Mouse (Mus musculus): ENCODE measurements around the gene Alk. TPM values are rescaled to one million over a fixed set of nuclear protein-coding genes. Genes with fewer than 3 reads are reported as not detected.

Alk gene
- polyA plus RNA-seq, 1 experiment, result 0.25 TPM

DNA sequence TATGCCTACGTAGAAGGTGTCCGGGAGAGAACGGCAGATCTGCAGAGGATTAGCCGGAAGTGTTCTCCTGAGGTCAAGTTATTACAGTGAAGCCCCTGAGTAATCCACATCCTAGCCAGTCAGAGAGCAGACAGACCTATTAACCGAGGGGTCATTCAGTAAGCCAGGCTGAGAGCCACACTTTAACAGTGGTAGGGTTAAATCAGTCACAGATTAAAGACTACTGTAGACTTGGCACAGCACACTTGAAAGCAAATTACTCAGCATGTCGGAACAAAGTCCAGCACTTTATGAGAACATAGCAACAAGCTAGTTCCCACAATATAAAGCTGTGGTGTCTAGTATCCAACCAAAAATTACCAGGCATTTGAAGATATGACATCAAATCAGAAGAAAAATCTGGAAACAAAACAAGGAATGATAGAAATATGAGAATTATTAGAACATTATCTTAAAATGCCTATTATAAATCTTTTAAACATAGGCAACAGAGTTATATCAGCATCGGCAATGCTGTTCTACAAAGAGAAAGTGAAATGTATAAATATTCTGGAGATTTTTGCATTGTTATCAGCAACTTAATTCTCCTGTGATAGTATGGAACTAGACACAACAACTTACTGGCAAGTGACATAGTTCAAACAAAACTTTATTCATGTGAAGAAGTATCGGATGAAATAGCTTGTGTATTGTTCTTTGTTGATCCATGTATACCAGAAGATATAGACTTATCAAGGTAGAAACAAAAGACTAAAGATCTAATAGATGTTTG lies 472.1 kb downstream of the Alk start:
- H3K27ac ChIP-seq (ENCODE audit: insufficient read depth, low read length), result no peak overlapping the region
- TF ChIP-seq CTCF (IDR thresholded peaks at IDR 0.05; ENCODE audit: borderline replicate concordance, insufficient read depth, low read length) (no peak), POLR2A (IDR thresholded peaks at IDR 0.05; ENCODE audit: low read depth, low read length) (no peak)
- no peak overlapping the region for H3K4me3 ChIP-seq (ENCODE audit: insufficient read depth, low read length)
- no peaks in the 10 kb centered on the region for H3K4me1 ChIP-seq (ENCODE audit: control insufficient read depth, insufficient read depth, low read length)

DNA sequence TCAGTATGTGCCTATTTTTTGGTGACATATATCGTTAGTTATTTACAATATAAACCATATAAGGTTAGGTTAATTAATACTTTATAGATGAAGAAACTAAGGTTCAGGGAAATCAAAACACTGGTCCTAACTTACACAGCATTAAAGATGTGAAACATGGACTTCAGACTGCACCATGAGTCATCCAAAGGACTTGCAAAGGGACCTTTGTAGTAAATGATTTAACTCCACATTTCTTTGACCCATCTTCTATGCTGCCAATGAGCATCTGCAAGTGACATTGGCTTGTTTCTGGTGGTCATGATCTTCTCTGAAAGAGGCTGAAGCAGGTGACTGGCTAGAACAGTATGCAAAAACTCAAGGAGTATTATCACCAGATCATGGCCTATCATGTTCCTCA lies 482.8 kb downstream of the Alk start:
- H3K27ac ChIP-seq (ENCODE audit: insufficient read depth, low read length), result no peak overlapping the region
- H3K4me1 ChIP-seq (ENCODE audit: control insufficient read depth, insufficient read depth, low read length), result 0 out of 2 replicates have a peak, but pooled peaks cover 2% of the 10 kb centered on the region
- no peak overlapping the region for H3K4me3 ChIP-seq (ENCODE audit: insufficient read depth, low read length)
- TF ChIP-seq POLR2A (IDR thresholded peaks at IDR 0.05; ENCODE audit: low read depth, low read length) (no peak), CTCF (IDR thresholded peaks at IDR 0.05; ENCODE audit: borderline replicate concordance, insufficient read depth, low read length) (no peak)

DNA sequence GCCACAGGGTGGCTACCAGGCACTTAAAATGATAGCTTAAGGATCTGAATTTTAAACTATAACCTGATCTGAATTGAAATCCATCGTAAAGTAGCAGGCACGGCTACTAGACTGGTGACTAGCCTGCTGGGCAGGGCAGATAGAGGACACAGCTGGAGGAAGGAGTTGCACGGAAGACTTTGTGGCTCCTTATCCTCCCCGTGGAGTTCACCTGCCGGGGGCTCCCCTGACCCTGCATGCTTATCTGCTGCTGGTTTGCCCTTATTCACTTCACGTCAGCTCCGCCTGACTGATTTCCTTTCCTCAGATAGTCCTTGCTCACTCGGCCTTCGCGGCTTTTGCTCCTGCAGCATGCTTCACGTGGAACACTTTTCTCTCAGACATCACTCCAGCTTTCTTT lies 484.1 kb downstream of the Alk start:
- no peak overlapping the region for H3K27ac ChIP-seq (ENCODE audit: insufficient read depth, low read length)
- H3K4me1 ChIP-seq (ENCODE audit: control insufficient read depth, insufficient read depth, low read length), result 0 out of 2 replicates have a peak, but pooled peaks cover 2% of the 10 kb centered on the region
- H3K4me3 ChIP-seq (ENCODE audit: insufficient read depth, low read length), result no peak overlapping the region
- TF ChIP-seq POLR2A (IDR thresholded peaks at IDR 0.05; ENCODE audit: low read depth, low read length) (no peak), CTCF (IDR thresholded peaks at IDR 0.05; ENCODE audit: borderline replicate concordance, insufficient read depth, low read length) (no peak)

DNA sequence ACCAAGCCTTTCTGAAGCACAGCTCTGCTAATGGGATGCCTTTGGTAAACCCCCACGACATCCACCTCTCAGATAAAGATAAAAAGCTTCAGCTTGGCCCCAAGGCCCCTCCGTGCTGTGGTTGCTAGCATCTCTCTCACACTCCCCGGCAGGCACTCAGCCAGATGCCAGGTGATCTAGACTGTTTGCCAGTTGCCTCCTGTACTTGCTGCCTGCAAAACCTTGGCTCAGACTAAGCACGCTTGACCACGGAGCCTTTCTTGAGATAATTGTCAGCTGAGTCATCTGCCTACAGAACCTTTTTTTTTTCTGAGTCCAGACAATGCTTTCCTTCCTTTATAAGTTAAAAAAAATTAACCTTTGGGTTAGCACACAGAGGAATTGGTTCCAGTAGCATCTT lies 486.1 kb downstream of the Alk start:
- H3K4me3 ChIP-seq (ENCODE audit: insufficient read depth, low read length), result no peak overlapping the region
- H3K27ac ChIP-seq (ENCODE audit: insufficient read depth, low read length), result peak overlapping the region; percentile 21; the same call in 1 of the 2 replicates
- no peak for TF ChIP-seq POLR2A (IDR thresholded peaks at IDR 0.05; ENCODE audit: low read depth, low read length)
- no peak for TF ChIP-seq CTCF (IDR thresholded peaks at IDR 0.05; ENCODE audit: borderline replicate concordance, insufficient read depth, low read length)
- 0 out of 2 replicates have a peak, but pooled peaks cover 2% of the 10 kb centered on the region for H3K4me1 ChIP-seq (ENCODE audit: control insufficient read depth, insufficient read depth, low read length)

DNA sequence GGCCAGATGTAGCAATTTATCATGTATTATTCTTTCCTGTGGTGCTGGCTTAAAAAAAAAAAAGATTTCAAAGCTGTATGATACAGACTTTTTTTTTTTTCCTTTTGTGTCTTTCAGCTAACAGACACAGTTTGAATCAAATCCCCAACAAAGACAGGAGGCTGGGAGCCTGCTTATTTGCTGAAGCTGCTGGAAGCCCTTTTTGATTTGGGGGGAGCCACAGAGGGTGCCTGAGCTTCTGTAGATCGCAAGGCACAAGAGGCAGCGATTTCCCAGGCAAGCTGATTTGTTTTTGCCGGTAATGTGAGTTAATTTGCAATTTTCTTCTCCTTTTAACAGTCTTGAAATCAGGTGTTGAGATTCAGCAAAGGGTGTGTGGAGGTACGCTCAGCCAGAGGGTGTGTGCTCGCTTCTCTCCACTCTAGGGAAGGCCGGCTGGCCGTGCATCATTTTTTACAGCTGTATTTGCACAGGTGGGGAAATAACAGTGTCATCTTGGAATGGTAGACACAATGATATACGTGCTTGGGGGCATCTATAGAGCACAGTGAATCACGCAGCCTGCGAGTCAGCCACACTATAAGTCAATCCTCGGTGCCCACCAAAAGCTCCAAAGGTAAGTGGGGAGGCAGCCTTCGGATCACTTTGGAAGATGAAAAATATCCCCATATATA lies 489.0 kb downstream of the Alk start:
- Histone ChIP-seq H3K27ac (ENCODE audit: insufficient read depth, low read length) (no peak overlapping the region), H3K4me1 (ENCODE audit: control insufficient read depth, insufficient read depth, low read length) (0 out of 2 replicates have a peak, but pooled peaks cover 2% of the 10 kb centered on the region), H3K4me3 (ENCODE audit: insufficient read depth, low read length) (no peak overlapping the region)
- no peak for TF ChIP-seq POLR2A (IDR thresholded peaks at IDR 0.05; ENCODE audit: low read depth, low read length)
- no peak for TF ChIP-seq CTCF (IDR thresholded peaks at IDR 0.05; ENCODE audit: borderline replicate concordance, insufficient read depth, low read length)

DNA sequence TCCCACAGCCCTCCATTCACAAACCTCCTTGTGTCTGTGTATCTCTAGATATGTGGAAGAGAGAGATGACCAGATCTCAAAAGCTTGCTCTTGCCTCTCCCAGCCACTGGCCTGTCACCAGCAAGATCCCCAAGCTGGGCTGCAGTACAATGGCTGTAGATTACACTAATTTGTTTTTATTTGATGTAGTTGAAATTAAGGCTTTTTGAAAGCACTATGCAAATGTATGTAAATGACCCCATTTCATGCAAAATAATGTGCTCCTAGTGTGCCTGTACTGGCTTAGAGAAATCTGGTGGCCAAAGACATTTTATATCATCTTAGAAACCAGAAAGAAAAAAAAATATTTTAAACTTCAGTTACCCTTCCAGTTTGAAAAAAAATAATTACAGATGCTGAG lies 492.4 kb downstream of the Alk start:
- Histone ChIP-seq H3K27ac (ENCODE audit: insufficient read depth, low read length) (no peak overlapping the region), H3K4me3 (ENCODE audit: insufficient read depth, low read length) (no peak overlapping the region), H3K4me1 (ENCODE audit: control insufficient read depth, insufficient read depth, low read length) (no peaks in the 10 kb centered on the region)
- TF ChIP-seq POLR2A (IDR thresholded peaks at IDR 0.05; ENCODE audit: low read depth, low read length), result no peak
- no peak for TF ChIP-seq CTCF (IDR thresholded peaks at IDR 0.05; ENCODE audit: borderline replicate concordance, insufficient read depth, low read length)

DNA sequence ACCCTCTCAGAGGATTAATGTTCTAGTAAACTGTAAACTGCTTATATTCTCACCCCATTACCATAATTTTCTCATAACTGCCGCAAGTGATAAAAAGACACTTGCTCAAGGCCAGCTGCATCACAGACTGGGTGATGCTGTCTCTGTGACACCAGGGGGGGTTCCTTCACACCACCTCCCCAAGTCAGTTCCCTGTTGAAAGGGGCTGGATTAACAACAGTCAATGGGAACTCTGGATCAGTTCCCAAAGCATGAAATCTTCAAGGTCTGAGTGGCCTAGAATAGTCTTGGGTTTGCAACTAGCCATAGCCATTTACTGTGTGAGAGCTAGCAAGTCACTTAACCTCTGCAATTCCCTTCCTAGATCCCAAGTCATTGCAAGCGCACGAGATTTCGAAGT lies 492.9 kb downstream of the Alk start:
- TF ChIP-seq CTCF (IDR thresholded peaks at IDR 0.05; ENCODE audit: borderline replicate concordance, insufficient read depth, low read length) (no peak), POLR2A (IDR thresholded peaks at IDR 0.05; ENCODE audit: low read depth, low read length) (no peak)
- Histone ChIP-seq H3K4me1 (ENCODE audit: control insufficient read depth, insufficient read depth, low read length) (no peaks in the 10 kb centered on the region), H3K27ac (ENCODE audit: insufficient read depth, low read length) (no peak overlapping the region), H3K4me3 (ENCODE audit: insufficient read depth, low read length) (no peak overlapping the region)

DNA sequence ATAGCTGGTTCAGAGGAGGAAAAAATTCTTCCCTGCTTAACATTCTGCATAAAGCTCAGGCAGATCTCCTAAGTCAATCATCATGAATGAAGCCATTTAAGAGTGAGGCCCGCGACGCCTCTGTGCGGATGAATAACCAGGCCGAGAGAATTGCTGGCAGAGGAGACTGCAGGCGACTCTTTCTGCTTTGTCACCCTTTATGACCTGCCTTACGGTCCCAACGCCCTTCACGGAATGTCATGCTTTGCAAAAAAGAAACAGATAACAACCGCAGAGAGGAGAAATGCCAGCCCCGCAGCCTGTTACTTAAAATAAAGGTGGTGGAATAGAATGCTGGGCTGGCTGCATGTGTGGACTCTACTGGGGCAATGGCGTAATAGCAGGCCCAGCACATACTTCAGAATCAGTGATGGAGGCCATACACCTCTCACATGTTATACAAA lies 517.1 kb downstream of the Alk start:
- no peak overlapping the region for H3K4me3 ChIP-seq (ENCODE audit: insufficient read depth, low read length)
- no peaks in the 10 kb centered on the region for H3K4me1 ChIP-seq (ENCODE audit: control insufficient read depth, insufficient read depth, low read length)
- no peak for TF ChIP-seq POLR2A (IDR thresholded peaks at IDR 0.05; ENCODE audit: low read depth, low read length)
- TF ChIP-seq CTCF (IDR thresholded peaks at IDR 0.05; ENCODE audit: borderline replicate concordance, insufficient read depth, low read length), result no peak
- no peak overlapping the region for H3K27ac ChIP-seq (ENCODE audit: insufficient read depth, low read length)

DNA sequence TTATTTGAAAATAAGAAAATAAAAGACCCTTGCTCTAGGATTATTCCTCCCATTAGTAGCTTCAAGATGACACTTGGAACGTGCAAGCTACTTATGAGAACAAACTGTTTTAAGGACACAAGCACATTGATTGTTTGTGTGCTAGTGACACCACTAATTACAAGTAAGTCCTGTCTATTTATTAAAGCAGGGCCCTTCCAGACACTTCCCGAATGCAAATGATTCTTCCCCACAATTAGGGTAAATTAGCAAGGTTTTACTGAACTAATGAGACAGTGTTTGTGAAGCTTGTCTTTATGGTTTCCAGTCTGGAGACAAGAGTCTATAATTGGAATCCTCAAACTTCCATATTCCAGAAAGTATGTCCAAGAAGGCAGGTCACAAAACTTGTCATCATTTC lies 523.0 kb downstream of the Alk start:
- no peak overlapping the region for H3K27ac ChIP-seq (ENCODE audit: insufficient read depth, low read length)

More for the DNA sequence above, 523.0 kb downstream of the Alk start:
- TF ChIP-seq POLR2A (IDR thresholded peaks at IDR 0.05; ENCODE audit: low read depth, low read length) (no peak), CTCF (IDR thresholded peaks at IDR 0.05; ENCODE audit: borderline replicate concordance, insufficient read depth, low read length) (no peak)
- H3K4me1 ChIP-seq (ENCODE audit: control insufficient read depth, insufficient read depth, low read length), result no peaks in the 10 kb centered on the region
- no peak overlapping the region for H3K4me3 ChIP-seq (ENCODE audit: insufficient read depth, low read length)
